ENCODE assay signal across 18 mouse cellular contexts in genomic region chr2:118835115-118835514, GRCm38 (mm10). TPM values are rescaled to one million over a fixed set of nuclear protein-coding genes. Genes with fewer than 3 reads are reported as not detected.
"Had no signal": no experiment of that assay in that cellular context is flagged by ENCODE, and none has a peak within 500 bp of the region (broad histone marks: within the 10 kb centered on the region; RNA-seq: fewer than 3 reads in every experiment).

No protein-coding gene starts in this region.

- H3K4me1 ChIP-seq: limb, embryonic 12.5 days; limb, embryonic 15.5 days; midbrain, embryonic 12.5 days; midbrain, embryonic 15.5 days; neural tube, embryonic 13.5 days had no signal

- H3K27ac ChIP-seq: limb, embryonic 12.5 days; limb, embryonic 15.5 days; liver, embryonic 14.5 days; macrophage; midbrain, embryonic 12.5 days; midbrain, embryonic 15.5 days; neural tube, embryonic 13.5 days had no signal

- H3K9me3 ChIP-seq: limb, embryonic 12.5 days; limb, embryonic 15.5 days; midbrain, embryonic 12.5 days; midbrain, embryonic 15.5 days; neural tube, embryonic 13.5 days had no signal

- H3K4me2 ChIP-seq: limb, embryonic 12.5 days; limb, embryonic 15.5 days; liver, embryonic 11.5 days; lung, embryonic 14.5 days; midbrain, embryonic 12.5 days; midbrain, embryonic 15.5 days; neural tube, embryonic 13.5 days had no signal

- H3K9ac ChIP-seq: limb, embryonic 12.5 days; limb, embryonic 15.5 days; liver, embryonic 14.5 days; liver, postnatal 0 days; lung, embryonic 14.5 days; midbrain, embryonic 12.5 days; midbrain, embryonic 15.5 days; neural tube, embryonic 13.5 days had no signal

- DNase-seq: kidney, adult 2 months; kidney, postnatal 10 days; kidney, postnatal 36 days; left cerebral cortex, postnatal 4 days; liver, postnatal 0 days; lung, embryonic 14.5 days; thymus, adult 2 months; thymus, postnatal 14 days; thymus, postnatal 4 days had no signal

- ATAC-seq: liver, postnatal 0 days; lung, postnatal 0 days; midbrain, embryonic 15.5 days had no signal

- H3K27me3 ChIP-seq: limb, embryonic 12.5 days; limb, embryonic 15.5 days; midbrain, embryonic 12.5 days; midbrain, embryonic 15.5 days; neural tube, embryonic 13.5 days had no signal

- H3K4me3 ChIP-seq: limb, embryonic 12.5 days; limb, embryonic 15.5 days; midbrain, embryonic 12.5 days; midbrain, embryonic 15.5 days; neural tube, embryonic 13.5 days had no signal

- H3K36me3 ChIP-seq: midbrain, embryonic 15.5 days had no signal

RNA-seq across cellular contexts. Expression of gene Disp2, which starts 55.6 kb away (rescaled TPM):
- polyA plus RNA-seq: macrophage had no signal
